Mouse (Mus musculus) forebrain, embryonic 15.5 days (tissue): ENCODE results near the gene Ccr10. TPM values are rescaled to one million over a fixed set of nuclear protein-coding genes. Genes with fewer than 3 reads are reported as not detected.
A peak's percentile ranks its signal among the peaks of the same experiment; 100 is the strongest.
"Not testable (repeated sequence)": the region's sequence is repeated elsewhere in the genome, so short reads cannot be mapped to it uniquely, and the experiment has no call there.

Source experiments
- ATAC-seq: fragments of 200-750 bp; cut with Nextera tagmentation; replicated peaks from 2 replicates; pipeline ENCODE4 v1.8.0; 2017; ENCODE audit warnings: mild to moderate bottlenecking, moderate TSS enrichment, moderate library complexity
- H3K27ac ChIP-seq: fragments of 300-500 bp; sonication (generic); replicated peaks from 2 replicates; pipeline ENCODE4 v1.5.1; 2015; ENCODE audit warnings: mild to moderate bottlenecking, inconsistent platforms
- H3K27me3 ChIP-seq: fragments of 300-500 bp; sonication (generic); 2 replicates; pipeline ENCODE4 v1.6.1; 2015; ENCODE audit warnings: inconsistent platforms
- H3K36me3 ChIP-seq: fragments of 300-500 bp; sonication (generic); 2 replicates; pipeline ENCODE4 v1.6.1; 2015; ENCODE audit warnings: mild to moderate bottlenecking, inconsistent platforms
- H3K4me1 ChIP-seq: fragments of 300-500 bp; sonication (generic); 2 replicates; pipeline ENCODE4 v1.6.1; 2015; ENCODE audit warnings: inconsistent platforms
- H3K4me2 ChIP-seq: fragments of 300-500 bp; sonication (generic); replicated peaks from 2 replicates; pipeline ENCODE4 v1.6.1; 2015; ENCODE audit warnings: mild to moderate bottlenecking, inconsistent platforms
- H3K4me3 ChIP-seq: fragments of 300-500 bp; sonication (generic); 2 replicates; pipeline ENCODE4 v1.5.1; 2015; ENCODE audit warnings: mild to moderate bottlenecking, inconsistent platforms
- H3K9ac ChIP-seq: fragments of 300-500 bp; sonication (generic); replicated peaks from 2 replicates; pipeline ENCODE4 v1.6.1; 2015; ENCODE audit warnings: mild to moderate bottlenecking, inconsistent platforms
- H3K9me3 ChIP-seq: fragments of 300-500 bp; sonication (generic); 2 replicates; pipeline ENCODE4 v1.6.1; 2016; ENCODE audit warnings: inconsistent platforms
- WGBS: fragments of 180-500 bp; shearing (Covaris S2); methylation state at CpG from one replicate; pipeline ENCODE4 v1.1.7; 2015; ENCODE audit warnings: mixed read lengths; 5-methylcytosine and 5-hydroxymethylcytosine counted together
- polyA plus RNA-seq: library from polyadenylated mRNA; unstranded; fragments of >200 nt; fragmentation: Nextera tagmentation; extraction: Ambion mirVana; gene quantifications from 2 replicates; pipeline ENCODE4 v1.2.1, GENCODE M21; 2015

The Ccr10 gene
- polyA plus RNA-seq, 1 experiment from 2014 or later: 0.19 TPM

GRCm38 (mm10) chr11:101167963-101168300 lies 7.3 kb downstream of the Ccr10 start:
- Histone ChIP-seq H3K9ac (no peak overlapping the region), H3K9me3 (no peaks in the 10 kb centered on the region), H3K4me1 (peaks cover 46% of the 10 kb centered on the region), H3K4me3 (no peak overlapping the region), H3K27me3 (peaks cover 68% of the 10 kb centered on the region), H3K36me3 (0 out of 2 replicates have a peak, but pooled peaks cover 5% of the 10 kb centered on the region), H3K4me2 (no peak overlapping the region), H3K27ac (no peak overlapping the region)
- 47% methylated on average over 8 of the region's 8 CpGs for WGBS
- ATAC-seq: no peak

- H3K4me3 ChIP-seq: no peak overlapping the region
- H3K4me1 ChIP-seq: peaks cover 43% of the 10 kb centered on the region
- no peak for ATAC-seq
- H3K4me2 ChIP-seq: no peak overlapping the region
- no peaks in the 10 kb centered on the region for H3K9me3 ChIP-seq
- H3K36me3 ChIP-seq: 0 out of 2 replicates have a peak, but pooled peaks cover 5% of the 10 kb centered on the region
- H3K9ac ChIP-seq: no peak overlapping the region
- 47% methylated on average over 19 of the region's 19 CpGs for WGBS
- H3K27me3 ChIP-seq: peaks cover 73% of the 10 kb centered on the region
- no peak overlapping the region for H3K27ac ChIP-seq
Measured at GRCm38 (mm10) chr11:101167211-101167962, 7.9 kb downstream of the Ccr10 start.

GRCm38 (mm10) chr11:101166357-101166756 lies 8.9 kb downstream of the Ccr10 start:
- Histone ChIP-seq H3K9ac (no peak overlapping the region), H3K4me3 (no peak overlapping the region), H3K4me2 (no peak overlapping the region), H3K27ac (no peak overlapping the region), H3K36me3 (0 out of 2 replicates have a peak, but pooled peaks cover 5% of the 10 kb centered on the region), H3K9me3 (no peaks in the 10 kb centered on the region), H3K4me1 (peaks cover 34% of the 10 kb centered on the region), H3K27me3 (peaks cover 76% of the 10 kb centered on the region)
- 49% methylated on average over 14 of the region's 14 CpGs for WGBS
- no peak for ATAC-seq

GRCm38 (mm10) chr11:101164677-101165580 lies 10.3 kb downstream of the Ccr10 start:
- ATAC-seq: no peak

GRCm38 (mm10) chr11:101164351-101164665 lies 10.9 kb downstream of the Ccr10 start:
- no peak for ATAC-seq
- Histone ChIP-seq H3K27me3 (peaks cover 70% of the 10 kb centered on the region), H3K4me3 (peak overlapping the region; percentile 29), H3K27ac (no peak overlapping the region), H3K36me3 (0 out of 2 replicates have a peak, but pooled peaks cover 5% of the 10 kb centered on the region), H3K4me2 (peak overlapping the region; percentile 37), H3K9ac (peak overlapping the region; percentile 15; the same call in 1 of the 2 replicates), H3K4me1 (peaks cover 17% of the 10 kb centered on the region), H3K9me3 (no peaks in the 10 kb centered on the region)
- WGBS: 10% methylated on average over 21 of the region's 21 CpGs

More at GRCm38 (mm10) chr11:101164677-101165580, 10.3 kb downstream of the Ccr10 start:
- Histone ChIP-seq H3K9ac (peak overlapping the region; percentile 15; the same call in 1 of the 2 replicates), H3K27me3 (peaks cover 76% of the 10 kb centered on the region), H3K4me2 (no peak overlapping the region), H3K4me1 (peaks cover 23% of the 10 kb centered on the region), H3K4me3 (peak overlapping the region; percentile 29; the same call in 1 of the 2 replicates), H3K36me3 (0 out of 2 replicates have a peak, but pooled peaks cover 5% of the 10 kb centered on the region), H3K9me3 (no peaks in the 10 kb centered on the region), H3K27ac (no peak overlapping the region)
- 19% methylated on average over 35 of the region's 35 CpGs for WGBS

- H3K9ac ChIP-seq: 0 out of 2 replicates have a peak overlapping the region, but pooled peaks have one; percentile 10
- H3K27me3 ChIP-seq: peaks cover 64% of the 10 kb centered on the region
- peaks cover 11% of the 10 kb centered on the region for H3K4me1 ChIP-seq
Measured at GRCm38 (mm10) chr11:101163476-101164350, 11.5 kb downstream of the Ccr10 start.

GRCm38 (mm10) chr11:101162772-101163171 lies 12.5 kb downstream of the Ccr10 start:
- H3K4me1 ChIP-seq: peaks cover 9% of the 10 kb centered on the region
- 59% methylated on average over 5 of the region's 5 CpGs for WGBS
- H3K4me3 ChIP-seq: no peak overlapping the region
- no peak overlapping the region for H3K4me2 ChIP-seq
- no peak for ATAC-seq
- peaks cover 59% of the 10 kb centered on the region for H3K27me3 ChIP-seq
- 0 out of 2 replicates have a peak, but pooled peaks cover 5% of the 10 kb centered on the region for H3K36me3 ChIP-seq
- H3K9ac ChIP-seq: no peak overlapping the region
- H3K27ac ChIP-seq: no peak overlapping the region
- no peaks in the 10 kb centered on the region for H3K9me3 ChIP-seq

More at GRCm38 (mm10) chr11:101163476-101164350, 11.5 kb downstream of the Ccr10 start:
- Histone ChIP-seq H3K9me3 (no peaks in the 10 kb centered on the region), H3K4me2 (peak overlapping the region; percentile 37), H3K27ac (no peak overlapping the region), H3K36me3 (0 out of 2 replicates have a peak, but pooled peaks cover 5% of the 10 kb centered on the region), H3K4me3 (peak overlapping the region; percentile 29)
- WGBS: 24% methylated on average over 49 of the region's 49 CpGs
- no peak for ATAC-seq

- Histone ChIP-seq H3K9me3 (no peaks in the 10 kb centered on the region), H3K27me3 (peaks cover 56% of the 10 kb centered on the region), H3K27ac (no peak overlapping the region), H3K4me1 (peaks cover 9% of the 10 kb centered on the region), H3K4me2 (no peak overlapping the region), H3K9ac (no peak overlapping the region), H3K36me3 (0 out of 2 replicates have a peak, but pooled peaks cover 5% of the 10 kb centered on the region), H3K4me3 (no peak overlapping the region)
- WGBS: 68% methylated on average over 5 of the region's 5 CpGs
- ATAC-seq: no peak
Measured at GRCm38 (mm10) chr11:101162301-101162700, 12.9 kb downstream of the Ccr10 start.

- peaks cover 49% of the 10 kb centered on the region for H3K27me3 ChIP-seq
- H3K36me3 ChIP-seq: 0 out of 2 replicates have a peak, but pooled peaks cover 5% of the 10 kb centered on the region
- peaks cover 10% of the 10 kb centered on the region for H3K4me1 ChIP-seq
- no peaks in the 10 kb centered on the region for H3K9me3 ChIP-seq
- no peak overlapping the region for H3K4me3 ChIP-seq
- no peak overlapping the region for H3K27ac ChIP-seq
- ATAC-seq: no peak
- WGBS: 87% methylated on average over 15 of the region's 15 CpGs
- H3K4me2 ChIP-seq: no peak overlapping the region
- H3K9ac ChIP-seq: no peak overlapping the region
Measured at GRCm38 (mm10) chr11:101161551-101161950, 13.7 kb downstream of the Ccr10 start.

- not testable (repeated sequence) for H3K4me3 ChIP-seq, H3K9me3 ChIP-seq, ATAC-seq, H3K27ac ChIP-seq, H3K4me2 ChIP-seq, H3K9ac ChIP-seq, H3K36me3 ChIP-seq
- peaks cover 15% of the 10 kb centered on the region for H3K4me1 ChIP-seq
- WGBS: 78% methylated on average over 8 of the region's 8 CpGs
- H3K27me3 ChIP-seq: peaks cover 44% of the 10 kb centered on the region
Measured at GRCm38 (mm10) chr11:101160981-101161505, 14.2 kb downstream of the Ccr10 start.

- not testable (repeated sequence) for ATAC-seq, H3K27ac ChIP-seq, H3K36me3 ChIP-seq, H3K9me3 ChIP-seq, H3K9ac ChIP-seq, H3K4me3 ChIP-seq, H3K4me2 ChIP-seq
- peaks cover 21% of the 10 kb centered on the region for H3K4me1 ChIP-seq
- H3K27me3 ChIP-seq: peaks cover 37% of the 10 kb centered on the region
- 83% methylated on average over 10 of the region's 10 CpGs for WGBS
Measured at GRCm38 (mm10) chr11:101160151-101160550, 15.1 kb downstream of the Ccr10 start.
